Mouse (Mus musculus) lung, postnatal 10 days (tissue): ENCODE data around the gene Lims1.

ENCODE experiments used
- DNase-seq: peaks from one replicate; pipeline ENCODE4 v3.0.0; 2021

Lims1 gene

GRCm38 (mm10) chr10:58351670-58352069, 28.4 kb downstream of the Lims1 start:
- DNase-seq, result no peak

- DNase-seq, result no peak
Measured at GRCm38 (mm10) chr10:58352364-58352763, 29.1 kb downstream of the Lims1 start.

GRCm38 (mm10) chr10:58354561-58354960, 31.3 kb downstream of the Lims1 start:
- no peak for DNase-seq

- DNase-seq, result no peak
Measured at GRCm38 (mm10) chr10:58356460-58356859, 33.2 kb downstream of the Lims1 start.

GRCm38 (mm10) chr10:58359123-58359522, 35.9 kb downstream of the Lims1 start:
- DNase-seq, result peak; percentile 64

- DNase-seq, result no peak
Measured at GRCm38 (mm10) chr10:58359952-58360351, 36.7 kb downstream of the Lims1 start.

- DNase-seq, result peak; percentile 55
Measured at GRCm38 (mm10) chr10:58362745-58363144, 39.5 kb downstream of the Lims1 start.

- no peak for DNase-seq
Measured at GRCm38 (mm10) chr10:58364770-58365515, 41.7 kb downstream of the Lims1 start.

GRCm38 (mm10) chr10:58368791-58369706, 45.8 kb downstream of the Lims1 start:
- no peak for DNase-seq

GRCm38 (mm10) chr10:58369707-58370093, 46.4 kb downstream of the Lims1 start:
- no peak for DNase-seq

GRCm38 (mm10) chr10:58370143-58370542, 46.9 kb downstream of the Lims1 start:
- DNase-seq, result peak; percentile 49

GRCm38 (mm10) chr10:58370559-58370958, 47.3 kb downstream of the Lims1 start:
- DNase-seq, result no peak

- DNase-seq, result no peak
Measured at GRCm38 (mm10) chr10:58371279-58371842, 48.1 kb downstream of the Lims1 start.

GRCm38 (mm10) chr10:58372430-58373030, 49.3 kb downstream of the Lims1 start:
- DNase-seq, result no peak

- no peak for DNase-seq
Measured at GRCm38 (mm10) chr10:58373829-58374228, 50.6 kb downstream of the Lims1 start.

- DNase-seq, result peak; percentile 68
Measured at GRCm38 (mm10) chr10:58377592-58378197, 54.4 kb downstream of the Lims1 start.

- DNase-seq, result no peak
Measured at GRCm38 (mm10) chr10:58378380-58378779, 55.1 kb downstream of the Lims1 start.

- DNase-seq, result no peak
Measured at GRCm38 (mm10) chr10:58379699-58380098, 56.4 kb downstream of the Lims1 start.

- DNase-seq, result no peak
Measured at GRCm38 (mm10) chr10:58381904-58382303, 58.6 kb downstream of the Lims1 start.

- no peak for DNase-seq
Measured at GRCm38 (mm10) chr10:58382621-58383101, 59.4 kb downstream of the Lims1 start.

- peak; percentile 61 for DNase-seq
Measured at GRCm38 (mm10) chr10:58383282-58383681, 60.0 kb downstream of the Lims1 start.

GRCm38 (mm10) chr10:58383761-58384160, 60.5 kb downstream of the Lims1 start:
- no peak for DNase-seq

GRCm38 (mm10) chr10:58385629-58386028, 62.4 kb downstream of the Lims1 start:
- DNase-seq, result no peak
